Mouse (Mus musculus) stomach, embryonic 16.5 days (tissue): ENCODE measurements around the gene Adamtsl4. TPM values are rescaled to one million over a fixed set of nuclear protein-coding genes. Genes with fewer than 3 reads are reported as not detected.

ENCODE experiments used
- ATAC-seq: fragments of 200-750 bp; cut with Nextera tagmentation; 2 replicates; pipeline ENCODE4 v1.8.0; 2017; ENCODE audit warnings: moderate number of reproducible peaks, moderate TSS enrichment; ENCODE audit not compliant: insufficient read depth, low FRiP score
- H3K27ac ChIP-seq: fragments of 300-500 bp; sonication (generic); 2 replicates; pipeline ENCODE4 v1.5.1; 2014; ENCODE audit warnings: low read length
- H3K27me3 ChIP-seq: fragments of 300-500 bp; sonication (generic); 2 replicates; pipeline ENCODE4 v1.6.1; 2014; ENCODE audit warnings: low read length, control low read depth, mixed read lengths; ENCODE audit not compliant: control insufficient read depth, insufficient read depth
- H3K36me3 ChIP-seq: fragments of 300-500 bp; sonication (generic); 2 replicates; pipeline ENCODE4 v1.6.1; 2014; ENCODE audit warnings: low read length; ENCODE audit not compliant: control insufficient read depth, insufficient read depth
- H3K4me1 ChIP-seq: fragments of 300-500 bp; sonication (generic); 2 replicates; pipeline ENCODE4 v1.6.1; 2014; ENCODE audit warnings: low read length, control low read depth, mixed read lengths; ENCODE audit not compliant: control insufficient read depth, insufficient read depth
- H3K4me2 ChIP-seq: fragments of 300-500 bp; sonication (generic); 2 replicates; pipeline ENCODE4 v1.6.1; 2014; ENCODE audit warnings: low read depth, low read length, mixed read lengths
- H3K4me3 ChIP-seq: fragments of 300-500 bp; sonication (generic); replicated peaks from 2 replicates; pipeline ENCODE4 v1.5.1; 2014; ENCODE audit warnings: mild to moderate bottlenecking, low read length
- H3K9ac ChIP-seq: fragments of 300-500 bp; sonication (generic); 2 replicates; pipeline ENCODE4 v1.6.1; 2014; ENCODE audit warnings: low read length
- H3K9me3 ChIP-seq: fragments of 300-500 bp; sonication (generic); replicated peaks from 2 replicates; pipeline ENCODE4 v1.6.1; 2016; ENCODE audit warnings: low read length, control low read depth; ENCODE audit not compliant: control insufficient read depth
- WGBS: fragments of 180-500 bp; shearing (Covaris S2); extraction: QIAGEN DNeasy Blood & Tissue Kit; methylation state at CpG from one replicate; pipeline ENCODE4 v1.1.7; 2014; 5-methylcytosine and 5-hydroxymethylcytosine counted together
- polyA plus RNA-seq: library from polyadenylated mRNA; unstranded; fragments of >200 nt; fragmentation: Nextera tagmentation; extraction: Ambion mirVana; gene quantifications from 2 replicates; pipeline ENCODE4 v1.2.1, GENCODE M21; 2015

The Adamtsl4 gene
- polyA plus RNA-seq, 1 experiment from 2014 or later: 13.3 TPM

DNA sequence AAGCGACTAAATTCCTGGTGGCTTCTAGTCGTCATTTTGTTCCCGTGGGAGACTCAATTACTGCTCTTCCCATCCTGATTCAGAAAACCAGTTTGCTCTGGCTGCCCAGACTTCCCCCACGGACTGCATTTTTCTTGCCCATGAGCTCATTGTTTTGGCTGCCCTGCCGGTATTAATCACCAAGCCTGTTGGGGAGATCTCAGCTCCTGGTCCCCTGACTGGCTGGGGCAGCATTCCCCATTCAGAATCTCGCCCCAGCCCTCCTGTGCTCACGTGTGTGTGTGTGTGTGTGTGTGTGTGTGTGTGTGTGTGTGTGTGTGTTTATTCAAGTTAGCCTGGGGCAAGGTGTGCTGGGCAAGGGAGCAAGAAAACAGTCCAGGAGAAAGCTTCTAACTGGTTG lies 19.7 kb downstream of the Adamtsl4 start:
- peak; percentile 63 for ATAC-seq
- 15% methylated on average over 7 of the region's 7 CpGs for WGBS

DNA sequence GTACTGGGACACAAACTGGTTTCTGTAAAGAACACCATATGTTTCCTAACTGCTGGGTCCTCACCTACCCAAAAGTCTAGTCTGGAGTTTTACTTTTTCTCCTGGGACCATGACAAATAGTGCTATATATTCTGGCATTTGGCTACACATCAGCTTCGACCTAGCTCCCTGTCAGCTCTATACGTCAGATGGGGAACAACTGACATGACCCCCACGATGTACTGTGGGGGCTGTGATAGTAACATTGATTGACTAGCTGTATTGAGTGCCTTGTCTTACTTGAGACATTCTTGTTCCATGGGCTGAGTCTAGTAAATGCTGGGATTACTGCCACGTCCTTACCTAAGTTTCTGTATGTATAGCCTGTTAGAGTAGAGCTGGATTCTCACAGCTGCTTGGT lies 20.2 kb downstream of the Adamtsl4 start:
- no peaks in the 10 kb centered on the region for H3K9me3 ChIP-seq
- peak overlapping the region; percentile 96 for H3K27ac ChIP-seq
- no peaks in the 10 kb centered on the region for H3K27me3 ChIP-seq
- peak overlapping the region; percentile 37 for H3K4me2 ChIP-seq
- peaks cover 68% of the 10 kb centered on the region for H3K4me1 ChIP-seq
- 25% methylated on average over 4 of the region's 4 CpGs for WGBS
- peaks cover 19% of the 10 kb centered on the region for H3K36me3 ChIP-seq
- peak overlapping the region; percentile 9 for H3K4me3 ChIP-seq
- H3K9ac ChIP-seq: peak overlapping the region; percentile 62
- ATAC-seq: peak; percentile 12; the same call in 1 of the 2 replicates

More for the DNA sequence above, 19.7 kb downstream of the Adamtsl4 start:
- Histone ChIP-seq H3K27me3 (no peaks in the 10 kb centered on the region), H3K4me2 (peak overlapping the region; percentile 37; the same call in 1 of the 2 replicates), H3K9me3 (no peaks in the 10 kb centered on the region), H3K9ac (peak overlapping the region; percentile 62), H3K4me1 (peaks cover 68% of the 10 kb centered on the region), H3K27ac (peak overlapping the region; percentile 96), H3K4me3 (peak overlapping the region; percentile 9), H3K36me3 (peaks cover 15% of the 10 kb centered on the region)

- H3K27ac ChIP-seq: peak overlapping the region; percentile 96
- ATAC-seq: peak; percentile 45; the same call in 1 of the 2 replicates
- H3K4me2 ChIP-seq: no peak overlapping the region
- H3K4me3 ChIP-seq: no peak overlapping the region
- H3K9ac ChIP-seq: no peak overlapping the region
- H3K9me3 ChIP-seq: no peaks in the 10 kb centered on the region
- 20% methylated on average over 6 of the region's 6 CpGs for whole genome bisulfite sequencing
- peaks cover 64% of the 10 kb centered on the region for H3K4me1 ChIP-seq
- H3K27me3 ChIP-seq: no peaks in the 10 kb centered on the region
- H3K36me3 ChIP-seq: peaks cover 23% of the 10 kb centered on the region
These were observed 21.4 kb downstream of the Adamtsl4 start for GRCm38 (mm10) chr3:95666124-95666844.

GRCm38 (mm10) chr3:95664940-95665352 lies 22.8 kb downstream of the Adamtsl4 start:
- Histone ChIP-seq H3K27me3 (no peaks in the 10 kb centered on the region), H3K27ac (peak overlapping the region; percentile 96), H3K36me3 (peaks cover 23% of the 10 kb centered on the region), H3K9ac (no peak overlapping the region), H3K4me2 (no peak overlapping the region), H3K9me3 (no peaks in the 10 kb centered on the region), H3K4me3 (no peak overlapping the region), H3K4me1 (peaks cover 70% of the 10 kb centered on the region)
- ATAC-seq: no peak
- 83% methylated on average over 4 of the region's 4 CpGs for WGBS

DNA sequence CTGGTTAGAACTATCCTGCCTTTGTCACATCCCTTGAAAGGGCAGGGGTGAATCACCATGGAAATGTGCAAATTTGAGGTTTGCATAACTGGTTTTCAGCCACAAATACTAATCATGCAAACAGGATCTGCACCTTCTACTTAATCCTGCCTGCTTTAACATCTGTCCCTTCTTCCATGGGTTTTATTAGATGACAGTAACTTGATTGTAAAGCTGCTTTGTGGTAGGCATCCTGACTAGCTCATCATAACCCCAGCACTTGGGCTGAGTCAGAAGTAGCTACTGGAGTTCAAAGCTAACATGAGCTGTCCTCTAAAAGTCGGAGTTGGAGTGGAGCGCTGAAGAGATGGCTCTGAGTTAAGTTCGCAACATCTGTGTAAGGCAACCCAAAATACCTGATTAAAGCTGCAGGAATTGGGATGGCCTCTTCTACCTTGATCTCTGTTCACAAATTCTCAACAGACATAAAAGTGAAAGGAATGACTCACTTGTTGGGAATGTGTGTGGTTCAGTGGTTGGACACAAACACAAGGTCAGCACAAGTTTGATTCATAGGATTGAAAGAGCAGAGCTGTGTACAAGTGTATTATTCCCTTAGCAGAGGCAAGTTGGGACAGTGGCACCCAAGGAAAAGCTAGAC lies 23.6 kb downstream of the Adamtsl4 start:
- Histone ChIP-seq H3K4me3 (no peak overlapping the region), H3K9ac (no peak overlapping the region), H3K27ac (peak overlapping the region; percentile 96), H3K27me3 (no peaks in the 10 kb centered on the region), H3K9me3 (no peaks in the 10 kb centered on the region), H3K4me1 (peaks cover 68% of the 10 kb centered on the region), H3K36me3 (peaks cover 23% of the 10 kb centered on the region), H3K4me2 (0 out of 2 replicates have a peak overlapping the region, but pooled peaks have one; percentile 4)
- 87% methylated on average over 3 of the region's 3 CpGs for WGBS
- no peak for ATAC-seq

- Histone ChIP-seq H3K4me3 (peak overlapping the region; percentile 4; the same call in 1 of the 2 replicates), H3K27ac (peak overlapping the region; percentile 96; the same call in 1 of the 2 replicates), H3K9me3 (no peaks in the 10 kb centered on the region), H3K9ac (no peak overlapping the region), H3K4me1 (peaks cover 63% of the 10 kb centered on the region), H3K27me3 (no peaks in the 10 kb centered on the region), H3K4me2 (peak overlapping the region; percentile 44; the same call in 1 of the 2 replicates), H3K36me3 (peaks cover 23% of the 10 kb centered on the region)
- no peak for ATAC-seq
- WGBS: 81% methylated on average over 2 of the region's 2 CpGs
These were observed 24.2 kb downstream of the Adamtsl4 start for GRCm38 (mm10) chr3:95663486-95663885.

DNA sequence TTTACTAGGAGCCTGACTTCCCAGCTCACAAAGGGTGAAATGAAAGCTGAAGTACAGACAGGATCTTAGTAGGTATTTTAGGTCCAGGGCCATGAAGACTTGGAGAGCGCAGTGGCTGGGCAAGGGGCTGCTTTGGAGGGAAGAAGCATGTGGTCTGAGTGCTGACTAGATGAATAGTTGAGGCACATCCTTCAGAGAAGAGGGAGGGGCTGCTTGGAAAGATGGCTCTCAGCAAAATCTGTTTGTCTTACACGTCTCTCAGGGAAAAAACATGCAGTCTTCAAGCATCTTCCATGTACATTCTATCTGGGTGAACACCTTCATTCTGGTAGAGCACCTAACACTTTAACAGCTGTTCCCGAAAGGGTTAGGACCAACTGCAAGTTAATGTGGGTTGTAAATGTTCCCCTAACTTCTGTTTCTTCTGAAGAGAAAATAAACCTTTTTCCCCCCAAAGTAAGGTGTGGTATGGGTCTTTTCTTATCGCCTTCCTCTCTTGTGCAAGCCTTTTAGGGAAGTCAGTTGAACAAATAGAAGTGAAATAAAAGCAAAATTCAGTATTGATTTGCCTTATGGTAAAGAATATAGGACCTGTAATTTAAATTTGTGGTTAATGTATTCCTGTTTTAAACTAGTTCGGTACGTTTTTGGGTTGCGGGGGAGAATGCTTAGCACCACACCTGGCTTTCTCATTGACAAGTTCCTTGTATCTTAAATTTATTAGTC lies 24.8 kb downstream of the Adamtsl4 start:
- 0 out of 2 replicates have a peak overlapping the region, but pooled peaks have one; percentile 12 for H3K9ac ChIP-seq
- H3K27ac ChIP-seq: peak overlapping the region; percentile 96
- H3K4me1 ChIP-seq: peaks cover 58% of the 10 kb centered on the region
- H3K9me3 ChIP-seq: no peaks in the 10 kb centered on the region
- H3K27me3 ChIP-seq: no peaks in the 10 kb centered on the region
- 66% methylated on average over 7 of the region's 7 CpGs for WGBS
- peak overlapping the region; percentile 20; the same call in 1 of the 2 replicates for H3K4me3 ChIP-seq
- ATAC-seq: no peak
- peak overlapping the region; percentile 44 for H3K4me2 ChIP-seq
- H3K36me3 ChIP-seq: peaks cover 23% of the 10 kb centered on the region

GRCm38 (mm10) chr3:95661945-95662715 lies 25.6 kb downstream of the Adamtsl4 start:
- no peak for ATAC-seq
- H3K4me1 ChIP-seq: peaks cover 50% of the 10 kb centered on the region
- peak overlapping the region; percentile 44 for H3K4me2 ChIP-seq
- peak overlapping the region; percentile 12; the same call in 1 of the 2 replicates for H3K9ac ChIP-seq
- H3K36me3 ChIP-seq: peaks cover 23% of the 10 kb centered on the region
- H3K9me3 ChIP-seq: no peaks in the 10 kb centered on the region
- H3K27me3 ChIP-seq: no peaks in the 10 kb centered on the region
- H3K27ac ChIP-seq: peak overlapping the region; percentile 96
- peak overlapping the region; percentile 20 for H3K4me3 ChIP-seq
- WGBS: 26% methylated on average over 7 of the region's 7 CpGs
